Comparison of ENCODE assay signal across 8 mouse cellular contexts in the genomic region with DNA sequence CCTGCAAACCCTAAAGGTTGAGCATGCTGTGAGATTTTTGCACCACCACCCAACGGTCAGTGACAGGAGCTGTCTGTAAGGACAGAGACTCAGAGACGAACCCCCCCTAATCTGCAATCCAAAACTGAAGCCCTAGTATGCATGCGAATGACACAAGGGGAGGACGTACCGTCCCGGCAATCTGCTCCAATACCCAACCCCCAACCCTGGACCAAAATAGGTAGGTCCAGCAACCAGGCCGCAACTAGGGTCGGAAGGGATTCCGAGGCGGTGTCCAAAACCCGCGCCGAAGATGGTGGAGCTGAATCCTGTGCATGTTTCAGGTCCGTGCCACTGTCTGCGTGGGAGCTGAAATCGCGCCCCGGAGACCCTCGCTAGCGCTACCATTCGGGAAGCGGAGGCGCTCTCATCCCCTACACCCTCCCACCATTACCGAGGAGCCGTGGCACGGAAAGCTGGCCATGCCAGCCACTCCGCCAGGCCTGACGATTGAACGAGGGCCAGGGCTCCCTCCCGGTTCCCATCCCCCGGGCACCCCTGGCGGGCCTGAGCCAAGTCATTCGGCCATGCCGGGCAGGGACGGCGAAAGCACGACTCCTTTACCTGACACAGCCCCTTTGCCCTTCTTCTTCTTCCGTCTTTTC. TPM values are rescaled to one million over a fixed set of nuclear protein-coding genes. Genes with fewer than 3 reads are reported as not detected.
DNase-seq lines count a peak whose midpoint lies in the region; ATAC-seq and TF ChIP-seq lines count a peak whose summit lies in the region.

No protein-coding gene starts in this region.

- peak overlapping the region; percentile 73 for H3K4me2 ChIP-seq in forebrain, postnatal 0 days (ENCODE audit: low read depth)
- H3K4me2 ChIP-seq in hindbrain, embryonic 14.5 days (replicated peaks): peak overlapping the region; percentile 86
- peak overlapping the region; percentile 84 for H3K4me2 ChIP-seq in limb, embryonic 14.5 days (replicated peaks; ENCODE audit: low read depth, low read length, severe bottlenecking)

- H3K9ac ChIP-seq in forebrain, postnatal 0 days: peak overlapping the region; percentile 92
- H3K9ac ChIP-seq in hindbrain, embryonic 14.5 days: peak overlapping the region; percentile 94
- peak overlapping the region; percentile 86 for H3K9ac ChIP-seq in limb, embryonic 14.5 days (ENCODE audit: low read depth, low read length, severe bottlenecking)

- DNase-seq in ovary, adult 18-20 months (ENCODE audit: low spot score): peak; percentile 9
- no peak for DNase-seq in ovary, postnatal 36 days (ENCODE audit: low spot score)
- DNase-seq in forebrain, postnatal 0 days: peak; percentile 73
- DNase-seq in hindbrain, embryonic 14.5 days (ENCODE audit: low spot score): peak; percentile 40
- no peak for DNase-seq in limb, embryonic 14.5 days (ENCODE audit: low spot score)
- DNase-seq in natural killer cell, adult 2 months (ENCODE audit: low spot score in 2 of 2): peak; percentile 0 to 4
- no peak for DNase-seq in urinary bladder, postnatal 36 days (ENCODE audit: low spot score in 2 of 2)

- ATAC-seq in forebrain, postnatal 0 days: peak; percentile 75
- ATAC-seq in hindbrain, embryonic 14.5 days (ENCODE audit: low FRiP score): peak; percentile 77
- ATAC-seq in limb, embryonic 14.5 days (ENCODE audit: low FRiP score, low read depth): peak; percentile 43

- no peak for TF ChIP-seq POLR2A in bone marrow macrophage, adult 2 months (IDR thresholded peaks at IDR 0.05; ENCODE audit: borderline replicate concordance, low read depth, low read length)
- no peak for TF ChIP-seq POLR2A in limb, embryonic 14.5 days (IDR thresholded peaks at IDR 0.05; ENCODE audit: borderline replicate concordance, extremely low read depth, insufficient read depth, insufficient read length)

- WGBS in forebrain, postnatal 0 days: under 1% methylated on average over 38 of the region's 38 CpGs
- under 1% methylated on average over 38 of the region's 38 CpGs for WGBS in hindbrain, embryonic 14.5 days
- WGBS in limb, embryonic 14.5 days: under 1% methylated on average over 37 of the region's 38 CpGs

- no peaks in the 10 kb centered on the region for H3K27me3 ChIP-seq in forebrain, postnatal 0 days (ENCODE audit: insufficient read depth, low read length)
- no peaks in the 10 kb centered on the region for H3K27me3 ChIP-seq in hindbrain, embryonic 14.5 days (ENCODE audit: control insufficient read depth, insufficient read depth, low read length)
- no peaks in the 10 kb centered on the region for H3K27me3 ChIP-seq in limb, embryonic 14.5 days (ENCODE audit: control insufficient read depth, insufficient read depth, low read length)

- no peaks in the 10 kb centered on the region for H3K9me3 ChIP-seq in forebrain, postnatal 0 days (ENCODE audit: low read length)
- H3K9me3 ChIP-seq in hindbrain, embryonic 14.5 days (ENCODE audit: control insufficient read depth, low read length): no peaks in the 10 kb centered on the region
- H3K9me3 ChIP-seq in limb, embryonic 14.5 days (ENCODE audit: control insufficient read depth, low read length): 0 out of 2 replicates have a peak, but pooled peaks cover 5% of the 10 kb centered on the region

- peak overlapping the region; percentile 78 for H3K4me3 ChIP-seq in bone marrow macrophage, adult 2 months (ENCODE audit: insufficient read depth, low read length)
- peak overlapping the region; percentile 86 for H3K4me3 ChIP-seq in forebrain, postnatal 0 days (ENCODE audit: low read depth, low read length)
- peak overlapping the region; percentile 89 for H3K4me3 ChIP-seq in hindbrain, embryonic 14.5 days (replicated peaks; ENCODE audit: low read length)
- peak overlapping the region; percentile 91 for H3K4me3 ChIP-seq in limb, embryonic 14.5 days (replicated peaks; ENCODE audit: low read length)

- peaks cover 26% of the 10 kb centered on the region for H3K36me3 ChIP-seq in forebrain, postnatal 0 days (ENCODE audit: insufficient read depth)
- H3K36me3 ChIP-seq in hindbrain, embryonic 14.5 days (replicated peaks; ENCODE audit: control insufficient read depth, insufficient read depth): peaks cover 26% of the 10 kb centered on the region
- peaks cover 26% of the 10 kb centered on the region for H3K36me3 ChIP-seq in limb, embryonic 14.5 days (ENCODE audit: control insufficient read depth, insufficient read depth, low read length)

- TF ChIP-seq CTCF in bone marrow macrophage, adult 2 months (IDR thresholded peaks at IDR 0.05; ENCODE audit: low read depth, low read length): no peak
- 0 out of 2 replicates have a peak, but pooled peaks have one; percentile 6 for TF ChIP-seq CTCF in forebrain, postnatal 0 days (IDR thresholded peaks at IDR 0.05; ENCODE audit: low read depth)

- peaks cover 5% of the 10 kb centered on the region for H3K4me1 ChIP-seq in bone marrow macrophage, adult 2 months (ENCODE audit: control insufficient read depth, insufficient read depth, low read length)
- peaks cover 12% of the 10 kb centered on the region for H3K4me1 ChIP-seq in forebrain, postnatal 0 days (ENCODE audit: insufficient read depth)
- H3K4me1 ChIP-seq in hindbrain, embryonic 14.5 days (replicated peaks; ENCODE audit: control insufficient read depth, insufficient read depth, low read length): peaks cover 10% of the 10 kb centered on the region
- H3K4me1 ChIP-seq in limb, embryonic 14.5 days (ENCODE audit: control insufficient read depth, insufficient read depth, low read length): peaks cover 8% of the 10 kb centered on the region

- H3K27ac ChIP-seq in bone marrow macrophage, adult 2 months (ENCODE audit: insufficient read depth, low read depth, low read length): peak overlapping the region; percentile 65
- H3K27ac ChIP-seq in forebrain, postnatal 0 days (ENCODE audit: low read depth, low read length): peak overlapping the region; percentile 95
- peak overlapping the region; percentile 94 for H3K27ac ChIP-seq in hindbrain, embryonic 14.5 days
- H3K27ac ChIP-seq in limb, embryonic 14.5 days (replicated peaks; ENCODE audit: low read depth, low read length): peak overlapping the region; percentile 87

RNA-seq across cellular contexts. Expression of a gene that starts 7.8 kb away (rescaled TPM):
- polyA plus RNA-seq in bone marrow macrophage, adult 2 months (2012; ENCODE audit: insufficient read depth, insufficient read length, missing spikeins): 129 and 131 TPM in 2 replicates
- total RNA-seq in forebrain, postnatal 0 days (2014; rRNA removed): 89.2 and 106 TPM in 2 replicates
- polyA plus RNA-seq in forebrain, postnatal 0 days (2015; fragmentation: Nextera tagmentation; extraction: Ambion mirVana): 144 and 146 TPM in 2 replicates
- 153 and 161 TPM in 2 replicates for polyA plus RNA-seq in hindbrain, embryonic 14.5 days (2014; fragmentation: Nextera tagmentation; extraction: Ambion mirVana)
- 94.7 and 143 TPM in 2 replicates for polyA plus RNA-seq in limb, embryonic 14.5 days (2012; rRNA removed)
- 182 and 194 TPM in 2 replicates for polyA plus RNA-seq in limb, embryonic 14.5 days (2014; fragmentation: Nextera tagmentation; extraction: Ambion mirVana)

RNA-seq across cellular contexts. Expression of a gene that starts 57.7 kb away (rescaled TPM):
- not detected in 2 replicates for polyA plus RNA-seq in bone marrow macrophage, adult 2 months (2012; ENCODE audit: insufficient read depth, insufficient read length, missing spikeins)
- total RNA-seq in forebrain, postnatal 0 days (2014; rRNA removed): 0.08 and 0.14 TPM in 2 replicates
- polyA plus RNA-seq in forebrain, postnatal 0 days (2015; fragmentation: Nextera tagmentation; extraction: Ambion mirVana): 0.05 and 0.08 TPM in 2 replicates
- 0.17 and 0.34 TPM in 2 replicates for polyA plus RNA-seq in hindbrain, embryonic 14.5 days (2014; fragmentation: Nextera tagmentation; extraction: Ambion mirVana)
- 0.70 and 0.88 TPM in 2 replicates for polyA plus RNA-seq in limb, embryonic 14.5 days (2012; rRNA removed)
- 0.70 and 1.1 TPM in 2 replicates for polyA plus RNA-seq in limb, embryonic 14.5 days (2014; fragmentation: Nextera tagmentation; extraction: Ambion mirVana)

Comparison
In these comparisons a context has a peak if more than half of its experiments do, and no peak if none do; other contexts are left out.
1. DNase-seq: peak in ovary, adult 18-20 months (single experiment), forebrain, postnatal 0 days (single experiment), hindbrain, embryonic 14.5 days (single experiment) and natural killer cell, adult 2 months (2 of 2); none in ovary, postnatal 36 days (single experiment), limb, embryonic 14.5 days (single experiment) and urinary bladder, postnatal 36 days (0 of 2).
2. Peak in every context shown above with its lines, with median percentiles within 50 percentile points of each other: H3K27ac ChIP-seq, H3K4me3 ChIP-seq, ATAC-seq, H3K4me2 ChIP-seq and H3K9ac ChIP-seq.